Mouse (Mus musculus) c-Kit-positive CD71-negative TER-119-negative erythroid progenitor cells, embryonic 14.5 days (primary cell): ENCODE data around the gene Dnajc7.
A peak's percentile ranks its signal among the peaks of the same experiment; 100 is the strongest.
"Not testable (repeated sequence)": the region's sequence is repeated elsewhere in the genome, so short reads cannot be mapped to it uniquely, and the experiment has no call there.

ENCODE experiments used
- DNase-seq: peaks from one replicate; pipeline ENCODE4 v3.0.0-alpha.2; 2013; ENCODE audit warnings: low read depth

The Dnajc7 gene

GRCm38 (mm10) chr11:100546955-100547354, 73.0 kb downstream of the Dnajc7 start:
- no peak for DNase-seq

- DNase-seq: no peak
Measured at GRCm38 (mm10) chr11:100545746-100546085, 74.3 kb downstream of the Dnajc7 start.

- peak; percentile 76 for DNase-seq
Measured at GRCm38 (mm10) chr11:100544832-100545745, 74.9 kb downstream of the Dnajc7 start, which contains the start of gene Ttc25. Ttc25 (plus strand) TSS chr11:100545607.

GRCm38 (mm10) chr11:100541577-100541976, 78.4 kb downstream of the Dnajc7 start:
- no peak for DNase-seq

GRCm38 (mm10) chr11:100540966-100541365, 79.0 kb downstream of the Dnajc7 start:
- no peak for DNase-seq

GRCm38 (mm10) chr11:100536466-100536865, 83.5 kb downstream of the Dnajc7 start:
- no peak for DNase-seq

GRCm38 (mm10) chr11:100535996-100536395, 84.0 kb downstream of the Dnajc7 start:
- DNase-seq: no peak

- not testable (repeated sequence) for DNase-seq
Measured at GRCm38 (mm10) chr11:100534821-100535220, 85.1 kb downstream of the Dnajc7 start.

GRCm38 (mm10) chr11:100534411-100534810, 85.6 kb downstream of the Dnajc7 start:
- not testable (repeated sequence) for DNase-seq

GRCm38 (mm10) chr11:100533871-100534270, 86.1 kb downstream of the Dnajc7 start:
- no peak for DNase-seq
